Mouse (Mus musculus): ENCODE data around the gene Il10ra. TPM values are rescaled to one million over a fixed set of nuclear protein-coding genes. Genes with fewer than 3 reads are reported as not detected.
A peak's percentile ranks its signal among the peaks of the same experiment; 100 is the strongest.

The Il10ra gene
- polyA plus RNA-seq (2016; fragmentation: Nextera tagmentation; extraction: Ambion mirVana) = 0.25 and 0.44 TPM in 2 replicates

GRCm38 (mm10) chr9:45268597-45269325, at the start of gene Il10ra:
Gene Il10ra (minus strand): TSS chr9:45269149.
- Histone ChIP-seq H3K4me1 (peaks cover 7% of the 10 kb centered on the region; the same call in 1 of the 2 replicates), H3K27ac (no peak within 1 kb of the TSS), H3K36me3 (no peaks in the 10 kb centered on the region), H3K27me3 (ENCODE audit: insufficient read depth, poor library complexity, severe bottlenecking) (peaks cover 81% of the 10 kb centered on the region), H3K9me3 (no peaks in the 10 kb centered on the region), H3K4me3 (peak within 1 kb of the TSS; percentile 50)
- 8% methylated on average over 36 of the region's 36 CpGs for WGBS
- no peak for DNase-seq (ENCODE audit: low spot score)

GRCm38 (mm10) chr9:45317635-45318034, 48.7 kb upstream of the Il10ra start:
- Histone ChIP-seq H3K4me3 (no peak overlapping the region), H3K4me1 (no peaks in the 10 kb centered on the region), H3K9me3 (no peaks in the 10 kb centered on the region), H3K27ac (no peak overlapping the region), H3K36me3 (no peaks in the 10 kb centered on the region), H3K27me3 (ENCODE audit: insufficient read depth, poor library complexity, severe bottlenecking) (peaks cover 76% of the 10 kb centered on the region)
- no peak for DNase-seq (ENCODE audit: low spot score)
- 83% methylated on average over 3 of the region's 3 CpGs for WGBS

- WGBS = 67% methylated on average over 3 of the region's 3 CpGs
- no peaks in the 10 kb centered on the region for H3K4me1 ChIP-seq
- H3K36me3 ChIP-seq = no peaks in the 10 kb centered on the region
- H3K4me3 ChIP-seq = no peak overlapping the region
- H3K27me3 ChIP-seq (ENCODE audit: insufficient read depth, poor library complexity, severe bottlenecking) = peaks cover 50% of the 10 kb centered on the region
- no peak overlapping the region for H3K27ac ChIP-seq
- H3K9me3 ChIP-seq = no peaks in the 10 kb centered on the region
- no peak for DNase-seq (ENCODE audit: low spot score)
These were observed 45.0 kb upstream of the Il10ra start for GRCm38 (mm10) chr9:45313913-45314312.

GRCm38 (mm10) chr9:45311858-45312257, 42.9 kb upstream of the Il10ra start:
- Histone ChIP-seq H3K36me3 (no peaks in the 10 kb centered on the region), H3K4me1 (no peaks in the 10 kb centered on the region), H3K27ac (no peak overlapping the region), H3K4me3 (no peak overlapping the region), H3K27me3 (ENCODE audit: insufficient read depth, poor library complexity, severe bottlenecking) (peaks cover 34% of the 10 kb centered on the region), H3K9me3 (no peaks in the 10 kb centered on the region)
- 84% methylated on average over 6 of the region's 6 CpGs for WGBS
- no peak for DNase-seq (ENCODE audit: low spot score)

- H3K36me3 ChIP-seq = no peaks in the 10 kb centered on the region
- H3K4me1 ChIP-seq = no peaks in the 10 kb centered on the region
- no peak overlapping the region for H3K4me3 ChIP-seq
- 79% methylated on average over 5 of the region's 5 CpGs for WGBS
- no peak overlapping the region for H3K27ac ChIP-seq
- peaks cover 9% of the 10 kb centered on the region; the same call in 1 of the 2 replicates for H3K27me3 ChIP-seq (ENCODE audit: insufficient read depth, poor library complexity, severe bottlenecking)
- H3K9me3 ChIP-seq = no peaks in the 10 kb centered on the region
- DNase-seq (ENCODE audit: low spot score) = no peak
These were observed 39.6 kb upstream of the Il10ra start for GRCm38 (mm10) chr9:45308521-45308920.

GRCm38 (mm10) chr9:45306746-45307410, 37.9 kb upstream of the Il10ra start:
- Histone ChIP-seq H3K27ac (no peak overlapping the region), H3K27me3 (ENCODE audit: insufficient read depth, poor library complexity, severe bottlenecking) (peaks cover 5% of the 10 kb centered on the region; the same call in 1 of the 2 replicates), H3K4me3 (no peak overlapping the region), H3K36me3 (no peaks in the 10 kb centered on the region), H3K4me1 (no peaks in the 10 kb centered on the region), H3K9me3 (no peaks in the 10 kb centered on the region)
- no peak for DNase-seq (ENCODE audit: low spot score)
- WGBS = 84% methylated on average over 12 of the region's 12 CpGs

GRCm38 (mm10) chr9:45301771-45302170, 32.8 kb upstream of the Il10ra start:
- no peak for DNase-seq (ENCODE audit: low spot score)
- H3K9me3 ChIP-seq = 0 out of 2 replicates have a peak, but pooled peaks cover 3% of the 10 kb centered on the region
- H3K36me3 ChIP-seq = no peaks in the 10 kb centered on the region
- WGBS = 80% methylated on average over 8 of the region's 8 CpGs
- no peak overlapping the region for H3K4me3 ChIP-seq
- H3K27me3 ChIP-seq (ENCODE audit: insufficient read depth, poor library complexity, severe bottlenecking) = peaks cover under 1% of the 10 kb centered on the region; the same call in 1 of the 2 replicates
- H3K4me1 ChIP-seq = peaks cover 14% of the 10 kb centered on the region
- no peak overlapping the region for H3K27ac ChIP-seq

- H3K9me3 ChIP-seq = 0 out of 2 replicates have a peak, but pooled peaks cover 3% of the 10 kb centered on the region
- H3K4me3 ChIP-seq = peak overlapping the region; percentile 53
- 16% methylated on average over 20 of the region's 20 CpGs for WGBS
- peak overlapping the region; percentile 82 for H3K27ac ChIP-seq
- peak; percentile 94 for DNase-seq (ENCODE audit: low spot score)
- no peaks in the 10 kb centered on the region for H3K36me3 ChIP-seq
- H3K27me3 ChIP-seq (ENCODE audit: insufficient read depth, poor library complexity, severe bottlenecking) = no peaks in the 10 kb centered on the region; the same call in 1 of the 2 replicates
- peaks cover 14% of the 10 kb centered on the region for H3K4me1 ChIP-seq
These were observed 31.6 kb upstream of the Il10ra start for GRCm38 (mm10) chr9:45300422-45301104.

- WGBS = 74% methylated on average over 11 of the region's 11 CpGs
- Histone ChIP-seq H3K9me3 (0 out of 2 replicates have a peak, but pooled peaks cover 3% of the 10 kb centered on the region), H3K4me3 (no peak overlapping the region), H3K4me1 (peaks cover 14% of the 10 kb centered on the region), H3K27ac (no peak overlapping the region), H3K36me3 (no peaks in the 10 kb centered on the region), H3K27me3 (ENCODE audit: insufficient read depth, poor library complexity, severe bottlenecking) (no peaks in the 10 kb centered on the region; the same call in 1 of the 2 replicates)
- DNase-seq (ENCODE audit: low spot score) = no peak
These were observed 30.5 kb upstream of the Il10ra start for GRCm38 (mm10) chr9:45299231-45300006.

- 46% methylated on average over 10 of the region's 10 CpGs for WGBS
- 0 out of 2 replicates have a peak, but pooled peaks cover 3% of the 10 kb centered on the region for H3K4me1 ChIP-seq
- H3K36me3 ChIP-seq = no peaks in the 10 kb centered on the region
- no peaks in the 10 kb centered on the region for H3K9me3 ChIP-seq
- DNase-seq (ENCODE audit: low spot score) = no peak
- no peak overlapping the region for H3K27ac ChIP-seq
- H3K4me3 ChIP-seq = no peak overlapping the region
- H3K27me3 ChIP-seq (ENCODE audit: insufficient read depth, poor library complexity, severe bottlenecking) = no peaks in the 10 kb centered on the region
These were observed 25.5 kb upstream of the Il10ra start for GRCm38 (mm10) chr9:45294210-45295011.

- DNase-seq (ENCODE audit: low spot score) = no peak
- H3K36me3 ChIP-seq = no peaks in the 10 kb centered on the region
- no peaks in the 10 kb centered on the region for H3K4me1 ChIP-seq
- no peaks in the 10 kb centered on the region for H3K9me3 ChIP-seq
- H3K27ac ChIP-seq = no peak overlapping the region
- WGBS = 79% methylated on average over 11 of the region's 11 CpGs
- H3K27me3 ChIP-seq (ENCODE audit: insufficient read depth, poor library complexity, severe bottlenecking) = no peaks in the 10 kb centered on the region
- H3K4me3 ChIP-seq = no peak overlapping the region
These were observed 22.7 kb upstream of the Il10ra start for GRCm38 (mm10) chr9:45291481-45292168.
